Mouse (Mus musculus): ENCODE data around the gene Exosc3.
"Not testable (repeated sequence)": the region's sequence is repeated elsewhere in the genome, so short reads cannot be mapped to it uniquely, and the experiment has no call there.

Exosc3 gene

GRCm38 (mm10) chr4:45342286-45343155 is at the start of gene Exosc3:
Gene Exosc3, minus strand, starts transcription at chr4:45342732.
- peak; percentile 21 for DNase-seq (ENCODE audit: low spot score)

GRCm38 (mm10) chr4:45392099-45392498 is 49.6 kb upstream of the Exosc3 start:
- no peak for DNase-seq (ENCODE audit: low spot score)

- not testable (repeated sequence) for DNase-seq (ENCODE audit: low spot score)
These were observed 44.8 kb upstream of the Exosc3 start for GRCm38 (mm10) chr4:45387296-45387695.

- not testable (repeated sequence) for DNase-seq (ENCODE audit: low spot score)
These were observed 39.6 kb upstream of the Exosc3 start for GRCm38 (mm10) chr4:45382133-45382532.

- not testable (repeated sequence) for DNase-seq (ENCODE audit: low spot score)
These were observed 38.5 kb upstream of the Exosc3 start for GRCm38 (mm10) chr4:45380903-45381580.

- DNase-seq (ENCODE audit: low spot score): no peak
These were observed 34.0 kb upstream of the Exosc3 start for GRCm38 (mm10) chr4:45376573-45376972.

- DNase-seq (ENCODE audit: low spot score): no peak
These were observed 32.3 kb upstream of the Exosc3 start for GRCm38 (mm10) chr4:45374879-45375278.

- DNase-seq (ENCODE audit: low spot score): no peak
These were observed 28.7 kb upstream of the Exosc3 start for GRCm38 (mm10) chr4:45371261-45371660.

- no peak for DNase-seq (ENCODE audit: low spot score)
These were observed 14.1 kb upstream of the Exosc3 start for GRCm38 (mm10) chr4:45356653-45357052.

GRCm38 (mm10) chr4:45341669-45342249 is 773 bp downstream of the Exosc3 start, which contains the start of gene Dcaf10:
Gene Dcaf10, plus strand, starts transcription at chr4:45342101.
- peak; percentile 96 for DNase-seq (ENCODE audit: low spot score)

- no peak for DNase-seq (ENCODE audit: low spot score)
These were observed 1.3 kb downstream of the Exosc3 start for GRCm38 (mm10) chr4:45341226-45341625.

- DNase-seq (ENCODE audit: low spot score): no peak
These were observed 10.1 kb downstream of the Exosc3 start for GRCm38 (mm10) chr4:45332466-45332865.

- no peak for DNase-seq (ENCODE audit: low spot score)
These were observed 11.4 kb downstream of the Exosc3 start for GRCm38 (mm10) chr4:45331139-45331538.

- DNase-seq (ENCODE audit: low spot score): peak; percentile 62
These were observed 22.2 kb downstream of the Exosc3 start for GRCm38 (mm10) chr4:45320159-45320816.

GRCm38 (mm10) chr4:45311056-45311455 is 31.5 kb downstream of the Exosc3 start:
- DNase-seq (ENCODE audit: low spot score): no peak

- no peak for DNase-seq (ENCODE audit: low spot score)
These were observed 33.9 kb downstream of the Exosc3 start for GRCm38 (mm10) chr4:45308606-45309005.

GRCm38 (mm10) chr4:45308046-45308445 is 34.5 kb downstream of the Exosc3 start:
- DNase-seq (ENCODE audit: low spot score): no peak

- no peak for DNase-seq (ENCODE audit: low spot score)
These were observed 37.0 kb downstream of the Exosc3 start for GRCm38 (mm10) chr4:45305536-45305935.

- DNase-seq (ENCODE audit: low spot score): no peak
These were observed 45.6 kb downstream of the Exosc3 start, which contains the start of gene Trmt10b for GRCm38 (mm10) chr4:45296662-45297564. Gene Trmt10b, plus strand, starts transcription at chr4:45297127.

- DNase-seq (ENCODE audit: low spot score): no peak
These were observed 54.6 kb downstream of the Exosc3 start for GRCm38 (mm10) chr4:45287906-45288305.

- no peak for DNase-seq (ENCODE audit: low spot score)
These were observed 56.2 kb downstream of the Exosc3 start for GRCm38 (mm10) chr4:45286318-45286717.

Data from ovary, postnatal 10 days (tissue).